Mouse (Mus musculus) spleen, adult 2 months (tissue): ENCODE data around the gene Tcf7l2.

ENCODE experiments used
- CTCF ChIP-seq: fragments of 200-500 bp; IDR thresholded peaks from 2 replicates; pipeline ENCODE4 v1.5.1; 2011; ENCODE audit warnings: mild to moderate bottlenecking, inconsistent platforms; ENCODE audit not compliant: insufficient read depth, insufficient read length, insufficient replicate concordance; ENCODE audit errors: extremely low read depth
- POLR2A ChIP-seq: fragments of 200-500 bp; IDR thresholded peaks from 2 replicates; pipeline ENCODE4 v1.6.1; 2011; ENCODE audit warnings: low read depth, low read length, inconsistent platforms

DNA sequence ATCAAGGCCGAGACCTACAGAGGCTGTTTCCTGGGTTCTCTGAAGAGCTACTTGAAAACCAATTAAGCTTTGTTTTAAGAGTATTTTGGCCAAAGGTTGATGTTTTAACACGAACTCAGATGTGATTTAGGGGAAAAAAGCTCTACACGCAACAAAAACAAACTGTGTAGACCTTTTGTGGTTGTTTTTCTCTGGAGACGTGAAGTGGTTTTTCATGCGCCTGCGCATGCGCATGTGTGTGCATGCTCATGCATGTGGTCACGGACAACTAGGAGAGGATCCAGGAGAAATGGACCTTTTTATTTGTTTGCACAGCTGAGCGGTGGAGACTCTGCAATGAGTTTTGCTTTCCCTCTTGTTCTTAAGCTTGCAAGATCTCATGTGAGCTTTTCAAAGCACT lies 17.4 kb downstream of the Tcf7l2 start:
- TF ChIP-seq POLR2A (no peak), CTCF (no peak)
